Mouse (Mus musculus): Measurements from ENCODE around the gene Ganc.
A peak's percentile ranks its signal among the peaks of the same experiment; 100 is the strongest.

Ganc gene

GRCm38 (mm10) chr2:120403653-120403985, at the start of gene Ganc:
Gene Ganc, plus strand, starts transcription at chr2:120403896.
- DNase-seq, result no peak

- DNase-seq, result no peak
Observed at GRCm38 (mm10) chr2:120360425-120360824, 43.3 kb upstream of the Ganc start.

GRCm38 (mm10) chr2:120366501-120366900, 37.2 kb upstream of the Ganc start:
- DNase-seq, result no peak

GRCm38 (mm10) chr2:120367416-120368207, 36.1 kb upstream of the Ganc start:
- no peak for DNase-seq

- no peak for DNase-seq
Observed at GRCm38 (mm10) chr2:120373858-120374257, 29.8 kb upstream of the Ganc start.

- DNase-seq, result no peak
Observed at GRCm38 (mm10) chr2:120386264-120386663, 17.4 kb upstream of the Ganc start.

- no peak for DNase-seq
Observed at GRCm38 (mm10) chr2:120387291-120387690, 16.4 kb upstream of the Ganc start.

- no peak for DNase-seq
Observed at GRCm38 (mm10) chr2:120389376-120389775, 14.3 kb upstream of the Ganc start.

GRCm38 (mm10) chr2:120390934-120391333, 12.8 kb upstream of the Ganc start:
- no peak for DNase-seq

- DNase-seq, result no peak
Observed at GRCm38 (mm10) chr2:120392406-120392805, 11.3 kb upstream of the Ganc start.

- DNase-seq, result peak; percentile 84
Observed at GRCm38 (mm10) chr2:120397951-120398350, 5.7 kb upstream of the Ganc start.

GRCm38 (mm10) chr2:120402813-120403212, 883 bp upstream of the Ganc start:
- no peak for DNase-seq

- DNase-seq, result peak; percentile 97
Observed at GRCm38 (mm10) chr2:120403986-120404822, 508 bp downstream of the Ganc start, which contains the start of gene Tmem87a. Gene Tmem87a, minus strand, starts transcription at chr2:120404113.

- peak; percentile 80 for DNase-seq
Observed at GRCm38 (mm10) chr2:120404823-120405765, 1.4 kb downstream of the Ganc start.

- no peak for DNase-seq
Observed at GRCm38 (mm10) chr2:120411096-120411628, 7.5 kb downstream of the Ganc start.

GRCm38 (mm10) chr2:120414113-120414512, 10.4 kb downstream of the Ganc start:
- DNase-seq, result no peak

- DNase-seq, result no peak
Observed at GRCm38 (mm10) chr2:120414738-120415414, 11.2 kb downstream of the Ganc start.

GRCm38 (mm10) chr2:120424386-120424785, 20.7 kb downstream of the Ganc start:
- no peak for DNase-seq

GRCm38 (mm10) chr2:120444486-120444885, 40.8 kb downstream of the Ganc start:
- no peak for DNase-seq

GRCm38 (mm10) chr2:120446373-120446772, 42.7 kb downstream of the Ganc start:
- no peak for DNase-seq

- DNase-seq, result no peak
Observed at GRCm38 (mm10) chr2:120447306-120447705, 43.6 kb downstream of the Ganc start.

GRCm38 (mm10) chr2:120450724-120451123, 47.0 kb downstream of the Ganc start:
- DNase-seq, result no peak
